Mouse (Mus musculus) neural tube, embryonic 13.5 days (tissue): ENCODE data around the gene Rwdd4a. TPM values are rescaled to one million over a fixed set of nuclear protein-coding genes. Genes with fewer than 3 reads are reported as not detected.

Experiments used
- ATAC-seq: fragments of 200-750 bp; cut with Nextera tagmentation; 2 replicates; pipeline ENCODE4 v1.8.0; 2017; ENCODE audit warnings: low read depth, mild to moderate bottlenecking, moderate TSS enrichment, moderate library complexity
- H3K27ac ChIP-seq: fragments of 300-500 bp; sonication (generic); replicated peaks from 2 replicates; pipeline ENCODE4 v1.5.1; 2015; ENCODE audit warnings: moderate library complexity, mild to moderate bottlenecking, inconsistent platforms
- H3K27me3 ChIP-seq: fragments of 300-500 bp; sonication (generic); 2 replicates; pipeline ENCODE4 v1.6.1; 2015; ENCODE audit warnings: mild to moderate bottlenecking, inconsistent platforms
- H3K36me3 ChIP-seq: fragments of 300-500 bp; sonication (generic); 2 replicates; pipeline ENCODE4 v1.6.1; 2015; ENCODE audit warnings: mild to moderate bottlenecking, inconsistent platforms
- H3K4me1 ChIP-seq: fragments of 300-500 bp; sonication (generic); replicated peaks from 2 replicates; pipeline ENCODE4 v1.6.1; 2015; ENCODE audit warnings: inconsistent platforms
- H3K4me2 ChIP-seq: fragments of 300-500 bp; sonication (generic); 2 replicates; pipeline ENCODE4 v1.6.1; 2015; ENCODE audit warnings: inconsistent platforms, mild to moderate bottlenecking, moderate library complexity
- H3K4me3 ChIP-seq: fragments of 300-500 bp; sonication (generic); 2 replicates; pipeline ENCODE4 v1.5.1; 2015; ENCODE audit warnings: mild to moderate bottlenecking, inconsistent platforms
- H3K9ac ChIP-seq: fragments of 300-500 bp; sonication (generic); 2 replicates; pipeline ENCODE4 v1.6.1; 2015; ENCODE audit warnings: moderate library complexity, mild to moderate bottlenecking, inconsistent platforms
- H3K9me3 ChIP-seq: fragments of 300-500 bp; sonication (generic); 2 replicates; pipeline ENCODE4 v1.6.1; 2016; ENCODE audit warnings: inconsistent platforms
- WGBS: fragments of 180-500 bp; shearing (Covaris S2); methylation state at CpG from one replicate; pipeline ENCODE4 v1.1.7; 2015; 5-methylcytosine and 5-hydroxymethylcytosine counted together
- polyA plus RNA-seq: library from polyadenylated mRNA; unstranded; fragments of >200 nt; fragmentation: Nextera tagmentation; extraction: Ambion mirVana; gene quantifications from 2 replicates; pipeline ENCODE4 v1.2.1, GENCODE M21; 2015

Gene Rwdd4a
- 31.8 and 37.5 TPM in 2 replicates for polyA plus RNA-seq

DNA sequence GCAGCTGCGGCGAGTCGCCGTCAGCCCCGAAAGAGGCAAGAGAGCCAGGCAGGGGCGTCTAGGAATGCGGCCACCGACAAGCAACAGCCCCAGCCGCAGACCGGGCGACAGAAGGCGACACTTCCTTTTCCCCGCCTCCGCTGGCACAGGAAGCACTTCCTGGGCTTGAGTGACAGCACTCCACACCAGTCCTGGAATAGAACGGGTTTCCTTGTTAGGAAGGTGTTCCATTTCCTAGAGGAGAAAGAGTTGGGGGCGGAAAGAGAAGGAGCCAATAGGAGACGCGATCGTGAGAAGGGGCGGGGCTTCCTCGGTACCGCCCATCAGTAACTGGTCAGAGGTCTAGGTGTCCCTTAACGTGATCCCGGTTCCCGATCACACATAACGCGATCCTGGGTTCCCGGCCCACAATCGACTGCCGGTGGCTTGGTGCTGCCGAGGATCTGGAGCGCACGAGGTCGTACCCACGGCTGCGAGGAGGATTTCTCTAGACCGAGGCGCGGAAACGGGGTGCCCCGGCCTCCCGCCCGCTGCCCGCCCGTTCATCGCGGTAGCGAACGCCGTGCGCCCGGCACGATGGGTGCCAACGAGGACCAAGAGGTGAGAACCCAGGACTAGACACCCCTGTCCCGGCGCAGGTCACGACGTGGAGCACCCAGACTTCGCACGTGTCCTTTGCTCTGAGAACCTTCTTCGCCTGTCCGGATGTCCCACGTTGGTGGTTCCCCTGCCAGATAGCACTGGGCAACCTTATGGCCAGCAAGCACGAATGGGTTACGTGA, at the start of gene Rwdd4a, which contains the start of gene Trappc11:
Rwdd4a (plus strand) TSS at position 321 of the 782 bp plus-strand sequence.
Trappc11 (minus strand) TSS at position 127 of the 782 bp plus-strand sequence.
- peak within 1 kb of the TSS; percentile 81 for H3K4me3 ChIP-seq
- H3K9ac ChIP-seq, result peak within 1 kb of the TSS; percentile 91
- H3K27me3 ChIP-seq, result no peaks in the 10 kb centered on the region
- peaks cover 39% of the 10 kb centered on the region for H3K4me1 ChIP-seq
- peak within 1 kb of the TSS; percentile 86 for H3K4me2 ChIP-seq
- peak within 1 kb of the TSS; percentile 84 for H3K27ac ChIP-seq
- no peaks in the 10 kb centered on the region for H3K9me3 ChIP-seq
- H3K36me3 ChIP-seq, result peaks cover 26% of the 10 kb centered on the region
- peak; percentile 100 for ATAC-seq
- WGBS, result under 1% methylated on average over 65 of the region's 65 CpGs

- H3K4me2 ChIP-seq, result no peak overlapping the region
- H3K9ac ChIP-seq, result no peak overlapping the region
- no peaks in the 10 kb centered on the region for H3K4me1 ChIP-seq
- 91% methylated on average over 3 of the region's 3 CpGs for WGBS
- no peaks in the 10 kb centered on the region for H3K27me3 ChIP-seq
- peaks cover 54% of the 10 kb centered on the region for H3K36me3 ChIP-seq
- H3K9me3 ChIP-seq, result no peaks in the 10 kb centered on the region; the same call in 1 of the 2 replicates
- no peak overlapping the region for H3K4me3 ChIP-seq
- no peak overlapping the region for H3K27ac ChIP-seq
- ATAC-seq, result no peak
These were observed 46.2 kb upstream of the Rwdd4a start for GRCm38 (mm10) chr8:47487231-47487630.

DNA sequence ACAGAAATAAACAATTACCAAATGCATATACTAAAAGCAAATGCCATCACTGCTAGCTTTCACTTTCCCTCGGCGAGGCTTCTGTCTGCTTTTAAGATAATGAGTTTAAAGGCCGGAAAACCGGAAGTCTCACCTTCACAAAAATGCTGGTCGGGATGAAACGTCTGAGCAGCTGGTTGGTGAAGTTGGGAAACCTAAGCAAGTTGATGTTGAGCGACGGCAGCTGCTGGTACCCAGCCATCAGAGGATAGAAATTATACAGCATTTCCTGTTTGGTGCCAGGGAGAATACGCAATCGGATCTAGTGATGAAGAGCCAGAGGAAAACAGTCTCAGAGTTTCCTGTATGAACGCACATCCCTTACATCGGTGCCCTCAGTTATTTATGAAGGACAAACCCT, 40.4 kb upstream of the Rwdd4a start:
- Histone ChIP-seq H3K4me1 (no peaks in the 10 kb centered on the region), H3K9ac (no peak overlapping the region), H3K4me2 (no peak overlapping the region), H3K27ac (no peak overlapping the region), H3K36me3 (peaks cover 90% of the 10 kb centered on the region), H3K9me3 (no peaks in the 10 kb centered on the region), H3K4me3 (no peak overlapping the region), H3K27me3 (no peaks in the 10 kb centered on the region)
- WGBS, result 94% methylated on average over 12 of the region's 12 CpGs
- ATAC-seq, result no peak

GRCm38 (mm10) chr8:47494602-47495153, 38.8 kb upstream of the Rwdd4a start:
- Histone ChIP-seq H3K4me3 (no peak overlapping the region), H3K9me3 (no peaks in the 10 kb centered on the region), H3K36me3 (peaks cover 96% of the 10 kb centered on the region), H3K9ac (no peak overlapping the region), H3K27ac (no peak overlapping the region), H3K4me1 (no peaks in the 10 kb centered on the region), H3K27me3 (no peaks in the 10 kb centered on the region), H3K4me2 (no peak overlapping the region)
- WGBS, result 87% methylated on average over 12 of the region's 12 CpGs
- ATAC-seq, result no peak

DNA sequence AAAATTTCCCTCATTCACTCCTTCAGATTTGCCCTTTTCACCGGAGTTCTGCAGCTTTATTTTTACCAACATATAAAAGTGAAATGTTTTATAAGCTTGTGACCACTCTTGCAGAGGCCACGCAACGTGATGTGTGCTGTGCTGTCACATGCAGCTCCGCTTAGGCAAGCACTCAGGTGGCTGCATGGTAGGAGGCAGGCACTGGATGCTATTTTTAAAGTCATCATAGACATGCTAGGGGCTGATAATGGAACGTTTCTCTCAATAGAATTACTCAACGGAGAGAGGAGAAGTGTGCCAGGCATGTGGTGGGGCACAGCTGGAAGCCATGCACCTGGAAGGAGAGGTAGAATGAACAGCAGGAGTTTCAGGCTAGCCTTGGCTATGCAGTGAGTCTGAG, 38.0 kb upstream of the Rwdd4a start:
- H3K36me3 ChIP-seq, result peaks cover 98% of the 10 kb centered on the region
- H3K9ac ChIP-seq, result no peak overlapping the region
- H3K4me3 ChIP-seq, result no peak overlapping the region
- no peak overlapping the region for H3K4me2 ChIP-seq
- no peak overlapping the region for H3K27ac ChIP-seq
- H3K4me1 ChIP-seq, result no peaks in the 10 kb centered on the region
- WGBS, result 88% methylated on average over 6 of the region's 6 CpGs
- H3K9me3 ChIP-seq, result no peaks in the 10 kb centered on the region
- ATAC-seq, result no peak
- H3K27me3 ChIP-seq, result no peaks in the 10 kb centered on the region

- 77% methylated on average over 2 of the region's 2 CpGs for WGBS
- H3K9ac ChIP-seq, result no peak overlapping the region
- H3K27me3 ChIP-seq, result no peaks in the 10 kb centered on the region
- no peak for ATAC-seq
- H3K9me3 ChIP-seq, result no peaks in the 10 kb centered on the region
- no peaks in the 10 kb centered on the region for H3K4me1 ChIP-seq
- H3K36me3 ChIP-seq, result peaks cover 95% of the 10 kb centered on the region
- no peak overlapping the region for H3K4me3 ChIP-seq
- no peak overlapping the region for H3K27ac ChIP-seq
- no peak overlapping the region for H3K4me2 ChIP-seq
These were observed 31.5 kb upstream of the Rwdd4a start for GRCm38 (mm10) chr8:47501994-47502393.

GRCm38 (mm10) chr8:47502546-47502945, 30.9 kb upstream of the Rwdd4a start:
- Histone ChIP-seq H3K27ac (no peak overlapping the region), H3K9ac (no peak overlapping the region), H3K9me3 (no peaks in the 10 kb centered on the region), H3K27me3 (no peaks in the 10 kb centered on the region), H3K36me3 (peaks cover 94% of the 10 kb centered on the region), H3K4me1 (no peaks in the 10 kb centered on the region), H3K4me3 (no peak overlapping the region), H3K4me2 (no peak overlapping the region)
- ATAC-seq, result no peak
- WGBS, result 95% methylated on average over 13 of the region's 13 CpGs

DNA sequence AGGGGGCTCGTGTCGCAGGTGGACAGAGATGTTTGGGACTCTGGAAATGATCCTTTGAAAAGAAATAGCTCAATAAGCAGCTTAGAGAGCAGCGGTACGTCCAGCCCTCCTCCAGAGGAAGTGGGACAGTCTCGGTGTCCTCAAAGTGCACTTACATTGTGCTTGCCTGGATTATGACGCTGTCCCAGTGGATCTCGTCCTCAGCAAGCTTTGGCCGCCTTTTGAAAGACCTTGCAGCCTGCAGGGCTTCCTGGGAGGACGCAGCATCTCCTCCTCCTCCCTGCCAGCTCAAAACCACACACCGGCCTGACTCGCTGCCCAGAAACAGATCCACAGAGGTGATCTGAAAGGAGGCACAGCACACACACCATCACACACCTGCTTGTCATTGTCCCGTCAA, 28.0 kb upstream of the Rwdd4a start:
- Histone ChIP-seq H3K27me3 (no peaks in the 10 kb centered on the region), H3K4me1 (no peaks in the 10 kb centered on the region), H3K27ac (no peak overlapping the region), H3K4me3 (no peak overlapping the region), H3K4me2 (no peak overlapping the region), H3K9me3 (no peaks in the 10 kb centered on the region), H3K9ac (no peak overlapping the region), H3K36me3 (peaks cover 92% of the 10 kb centered on the region)
- WGBS, result 91% methylated on average over 12 of the region's 12 CpGs
- no peak for ATAC-seq

DNA sequence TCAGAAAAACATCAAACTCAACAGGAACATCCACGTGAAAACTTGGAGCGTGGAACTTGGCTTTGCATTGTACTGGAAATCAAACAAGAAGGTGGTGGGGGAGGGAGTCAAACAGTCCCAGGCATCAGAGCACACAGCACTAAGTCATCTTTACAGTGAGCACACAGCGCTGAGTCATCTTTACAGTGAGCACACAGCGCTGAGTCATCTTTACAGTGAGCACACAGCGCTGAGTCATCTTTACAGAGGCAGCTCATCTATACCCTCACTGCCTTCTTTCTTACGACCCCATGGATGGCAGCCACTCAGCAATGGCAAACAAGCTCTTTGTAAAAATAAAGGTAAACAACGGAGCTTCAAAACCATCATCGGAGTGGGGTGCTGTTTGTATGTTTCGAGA, 22.5 kb upstream of the Rwdd4a start:
- no peak for ATAC-seq
- H3K27me3 ChIP-seq, result no peaks in the 10 kb centered on the region
- H3K27ac ChIP-seq, result no peak overlapping the region
- no peak overlapping the region for H3K4me3 ChIP-seq
- 94% methylated on average over 9 of the region's 9 CpGs for WGBS
- no peak overlapping the region for H3K4me2 ChIP-seq
- H3K36me3 ChIP-seq, result peaks cover 81% of the 10 kb centered on the region
- no peak overlapping the region for H3K9ac ChIP-seq
- no peaks in the 10 kb centered on the region for H3K4me1 ChIP-seq
- H3K9me3 ChIP-seq, result no peaks in the 10 kb centered on the region

DNA sequence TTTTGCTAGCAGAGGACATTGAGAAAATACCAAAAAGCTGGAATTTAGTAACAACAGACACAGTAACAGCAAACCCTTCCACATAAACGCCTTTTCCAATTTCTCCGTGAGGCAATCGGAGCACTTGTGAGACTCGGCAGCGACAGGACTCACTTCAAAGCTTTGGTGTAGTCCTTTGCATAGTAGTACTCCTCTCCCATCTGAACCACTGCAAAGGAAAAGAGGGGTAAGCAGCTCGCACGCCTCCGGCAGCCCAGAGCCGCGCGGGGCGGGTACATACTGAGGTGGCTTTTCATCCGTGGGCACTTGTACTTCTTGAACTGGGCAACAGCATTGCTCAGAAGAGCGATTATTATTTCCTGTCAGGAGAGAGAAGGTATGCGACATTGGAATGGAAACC, 19.9 kb upstream of the Rwdd4a start:
- no peak overlapping the region for H3K4me3 ChIP-seq
- peaks cover 79% of the 10 kb centered on the region for H3K36me3 ChIP-seq
- 95% methylated on average over 15 of the region's 15 CpGs for WGBS
- no peaks in the 10 kb centered on the region for H3K4me1 ChIP-seq
- H3K9ac ChIP-seq, result no peak overlapping the region
- H3K27me3 ChIP-seq, result no peaks in the 10 kb centered on the region
- H3K27ac ChIP-seq, result no peak overlapping the region
- H3K4me2 ChIP-seq, result no peak overlapping the region
- ATAC-seq, result no peak
- H3K9me3 ChIP-seq, result no peaks in the 10 kb centered on the region

- H3K4me1 ChIP-seq, result peaks cover 15% of the 10 kb centered on the region
- H3K9me3 ChIP-seq, result no peaks in the 10 kb centered on the region
- H3K9ac ChIP-seq, result no peak overlapping the region
- 97% methylated on average over 1 of the region's 1 CpGs for WGBS
- no peak overlapping the region for H3K4me2 ChIP-seq
- no peak overlapping the region for H3K27ac ChIP-seq
- H3K27me3 ChIP-seq, result no peaks in the 10 kb centered on the region
- H3K4me3 ChIP-seq, result no peak overlapping the region
- no peak for ATAC-seq
- peaks cover 61% of the 10 kb centered on the region for H3K36me3 ChIP-seq
These were observed 5.4 kb upstream of the Rwdd4a start for GRCm38 (mm10) chr8:47528094-47528493.

- no peak overlapping the region for H3K4me2 ChIP-seq
- H3K9me3 ChIP-seq, result no peaks in the 10 kb centered on the region
- ATAC-seq, result no peak
- no peaks in the 10 kb centered on the region for H3K27me3 ChIP-seq
- no peak overlapping the region for H3K4me3 ChIP-seq
- no peak overlapping the region for H3K27ac ChIP-seq
- peaks cover 41% of the 10 kb centered on the region for H3K36me3 ChIP-seq
- H3K4me1 ChIP-seq, result peaks cover 24% of the 10 kb centered on the region
- 43% methylated on average over 4 of the region's 4 CpGs for WGBS
- H3K9ac ChIP-seq, result no peak overlapping the region
These were observed 4.9 kb downstream of the Rwdd4a start for GRCm38 (mm10) chr8:47538323-47538722.
